Mouse (Mus musculus): ENCODE results near the gene Bod1l.

The Bod1l gene

GRCm38 (mm10) chr5:41844147-41844529 is at the start of gene Bod1l:
Gene Bod1l, minus strand, starts transcription at chr5:41844315.
- DNase-seq (ENCODE audit: low spot score) = peak; percentile 88

GRCm38 (mm10) chr5:41893351-41893750 is 49.2 kb upstream of the Bod1l start:
- DNase-seq (ENCODE audit: low spot score) = no peak

- no peak for DNase-seq (ENCODE audit: low spot score)
Measured at GRCm38 (mm10) chr5:41890871-41891270, 46.8 kb upstream of the Bod1l start.

- no peak for DNase-seq (ENCODE audit: low spot score)
Measured at GRCm38 (mm10) chr5:41889245-41889849, 45.2 kb upstream of the Bod1l start.

GRCm38 (mm10) chr5:41888834-41889233 is 44.7 kb upstream of the Bod1l start:
- DNase-seq (ENCODE audit: low spot score) = no peak

- peak; percentile 15 for DNase-seq (ENCODE audit: low spot score)
Measured at GRCm38 (mm10) chr5:41887738-41888137, 43.6 kb upstream of the Bod1l start.

GRCm38 (mm10) chr5:41884563-41884962 is 40.4 kb upstream of the Bod1l start:
- DNase-seq (ENCODE audit: low spot score) = peak; percentile 18

- DNase-seq (ENCODE audit: low spot score) = no peak
Measured at GRCm38 (mm10) chr5:41871164-41871563, 27.0 kb upstream of the Bod1l start.

- DNase-seq (ENCODE audit: low spot score) = no peak
Measured at GRCm38 (mm10) chr5:41855781-41856180, 11.7 kb upstream of the Bod1l start.

GRCm38 (mm10) chr5:41845558-41845937 is 1.4 kb upstream of the Bod1l start:
- DNase-seq (ENCODE audit: low spot score) = no peak

- no peak for DNase-seq (ENCODE audit: low spot score)
Measured at GRCm38 (mm10) chr5:41844820-41845557, 874 bp upstream of the Bod1l start.

- DNase-seq (ENCODE audit: low spot score) = no peak
Measured at GRCm38 (mm10) chr5:41843419-41844146, 532 bp downstream of the Bod1l start.

- DNase-seq (ENCODE audit: low spot score) = no peak
Measured at GRCm38 (mm10) chr5:41842681-41843080, 1.4 kb downstream of the Bod1l start.

- DNase-seq (ENCODE audit: low spot score) = no peak
Measured at GRCm38 (mm10) chr5:41841735-41842134, 2.4 kb downstream of the Bod1l start.

GRCm38 (mm10) chr5:41830100-41830499 is 14.0 kb downstream of the Bod1l start:
- DNase-seq (ENCODE audit: low spot score) = no peak

- DNase-seq (ENCODE audit: low spot score) = no peak
Measured at GRCm38 (mm10) chr5:41821158-41821557, 23.0 kb downstream of the Bod1l start.

GRCm38 (mm10) chr5:41820530-41820929 is 23.6 kb downstream of the Bod1l start:
- DNase-seq (ENCODE audit: low spot score) = no peak

- DNase-seq (ENCODE audit: low spot score) = no peak
Measured at GRCm38 (mm10) chr5:41812516-41812915, 31.6 kb downstream of the Bod1l start.

- DNase-seq (ENCODE audit: low spot score) = no peak
Measured at GRCm38 (mm10) chr5:41811279-41811678, 32.8 kb downstream of the Bod1l start.

- no peak for DNase-seq (ENCODE audit: low spot score)
Measured at GRCm38 (mm10) chr5:41807383-41807782, 36.7 kb downstream of the Bod1l start.

GRCm38 (mm10) chr5:41806176-41806575 is 37.9 kb downstream of the Bod1l start:
- DNase-seq (ENCODE audit: low spot score) = no peak

GRCm38 (mm10) chr5:41805085-41805484 is 39.0 kb downstream of the Bod1l start:
- DNase-seq (ENCODE audit: low spot score) = no peak

- no peak for DNase-seq (ENCODE audit: low spot score)
Measured at GRCm38 (mm10) chr5:41804643-41805042, 39.5 kb downstream of the Bod1l start.

Data from ovary, postnatal 10 days (tissue).